Mouse (Mus musculus): ENCODE measurements around the gene Trim7. TPM values are rescaled to one million over a fixed set of nuclear protein-coding genes. Genes with fewer than 3 reads are reported as not detected.
A peak's percentile ranks its signal among the peaks of the same experiment; 100 is the strongest.
"Not testable (repeated sequence)": the region's sequence is repeated elsewhere in the genome, so short reads cannot be mapped to it uniquely, and the experiment has no call there.

The Trim7 gene
- total and polyA plus RNA-seq, 2 experiments from 2014 or later = 1.1 to 1.9 TPM

DNA sequence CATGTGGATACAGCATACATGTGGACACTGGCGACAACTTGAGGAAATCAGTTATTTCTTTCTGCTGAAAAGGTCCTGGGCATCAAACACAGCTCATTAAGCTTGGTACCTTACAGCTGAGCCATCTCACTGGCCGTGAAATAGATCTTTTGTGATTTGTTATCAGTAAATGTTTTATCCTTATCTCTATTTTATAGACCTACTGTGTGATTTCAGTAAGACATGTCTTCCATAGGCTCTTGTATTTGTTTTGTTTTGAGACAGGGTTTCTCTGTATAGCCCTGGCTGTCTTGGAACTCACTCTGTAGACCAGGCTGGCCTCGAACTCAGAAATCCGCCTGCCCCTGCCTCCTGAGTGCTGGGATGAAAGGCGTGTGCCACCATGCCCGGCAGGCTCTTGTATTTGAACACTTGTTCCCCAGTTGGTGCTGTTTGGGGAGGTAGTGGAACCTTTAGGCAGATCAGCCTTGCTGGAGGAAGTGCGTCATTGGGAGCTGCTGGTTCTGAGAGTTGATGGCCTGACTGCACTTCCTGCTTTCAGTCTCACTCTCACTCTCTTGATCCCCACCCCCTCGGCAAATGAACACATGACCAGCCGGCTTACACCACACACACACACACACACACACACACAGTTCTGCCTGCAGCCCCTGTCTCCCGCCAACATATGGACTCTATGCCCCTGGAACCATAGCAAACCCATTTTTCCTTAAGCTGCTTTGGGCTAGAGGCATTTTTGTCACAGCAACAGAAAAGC is 38.3 kb upstream of the Trim7 start:
- Histone ChIP-seq H3K4me3 (ENCODE audit: low read depth, low read length) (peak overlapping the region; percentile 35), H3K9me3 (replicated peaks; ENCODE audit: control insufficient read depth, low read length) (no peaks in the 10 kb centered on the region), H3K27ac (ENCODE audit: low read depth) (no peak overlapping the region), H3K4me2 (ENCODE audit: low read depth, low read length) (peak overlapping the region; percentile 59), H3K27me3 (ENCODE audit: control insufficient read depth, insufficient read depth, low read length) (no peaks in the 10 kb centered on the region), H3K36me3 (replicated peaks; ENCODE audit: control insufficient read depth, insufficient read depth, low read length) (no peaks in the 10 kb centered on the region), H3K4me1 (ENCODE audit: control insufficient read depth, insufficient read depth) (peaks cover 2% of the 10 kb centered on the region; the same call in 1 of the 2 replicates), H3K9ac (replicated peaks; ENCODE audit: low read depth, low read length) (no peak overlapping the region)
- ATAC-seq (ENCODE audit: insufficient read depth, low read depth) (peak; percentile 77), DNase-seq (ENCODE audit: low spot score) (peak; percentile 74)
- TF ChIP-seq EP300 (IDR thresholded peaks at IDR 0.05; ENCODE audit: low read depth) = no peak
- TF ChIP-seq CTCF (IDR thresholded peaks at IDR 0.05; ENCODE audit: low read depth) = no peak
- WGBS = 51% methylated on average over 10 of the region's 10 CpGs

GRCm38 (mm10) chr11:48788311-48789089 is 37.4 kb upstream of the Trim7 start:
- ATAC-seq (ENCODE audit: insufficient read depth, low read depth) = peak; percentile 40; the same call in 1 of the 2 replicates
- no peak overlapping the region for H3K27ac ChIP-seq (ENCODE audit: low read depth)

GRCm38 (mm10) chr11:48789215-48789614 is 36.7 kb upstream of the Trim7 start:
- Histone ChIP-seq H3K27ac (ENCODE audit: low read depth) (no peak overlapping the region), H3K4me1 (ENCODE audit: control insufficient read depth, insufficient read depth) (peaks cover 2% of the 10 kb centered on the region; the same call in 1 of the 2 replicates), H3K9me3 (replicated peaks; ENCODE audit: control insufficient read depth, low read length) (no peaks in the 10 kb centered on the region), H3K4me2 (ENCODE audit: low read depth, low read length) (no peak overlapping the region), H3K9ac (replicated peaks; ENCODE audit: low read depth, low read length) (no peak overlapping the region), H3K4me3 (ENCODE audit: low read depth, low read length) (no peak overlapping the region), H3K36me3 (replicated peaks; ENCODE audit: control insufficient read depth, insufficient read depth, low read length) (no peaks in the 10 kb centered on the region), H3K27me3 (ENCODE audit: control insufficient read depth, insufficient read depth, low read length) (no peaks in the 10 kb centered on the region)
- DNase-seq (ENCODE audit: low spot score) (no peak), ATAC-seq (ENCODE audit: insufficient read depth, low read depth) (no peak)
- WGBS = 88% methylated on average over 5 of the region's 5 CpGs
- TF ChIP-seq EP300 (IDR thresholded peaks at IDR 0.05; ENCODE audit: low read depth) = no peak

More at GRCm38 (mm10) chr11:48788311-48789089, 37.4 kb upstream of the Trim7 start:
- peaks cover 2% of the 10 kb centered on the region; the same call in 1 of the 2 replicates for H3K4me1 ChIP-seq (ENCODE audit: control insufficient read depth, insufficient read depth)
- TF ChIP-seq EP300 (IDR thresholded peaks at IDR 0.05; ENCODE audit: low read depth) (no peak), CTCF (IDR thresholded peaks at IDR 0.05; ENCODE audit: low read depth) (peak; percentile 68)
- DNase-seq (ENCODE audit: low spot score) = peak; percentile 86
- no peaks in the 10 kb centered on the region for H3K36me3 ChIP-seq (replicated peaks; ENCODE audit: control insufficient read depth, insufficient read depth, low read length)
- H3K4me2 ChIP-seq (ENCODE audit: low read depth, low read length) = peak overlapping the region; percentile 59
- WGBS = 7% methylated on average over 16 of the region's 16 CpGs
- no peaks in the 10 kb centered on the region for H3K27me3 ChIP-seq (ENCODE audit: control insufficient read depth, insufficient read depth, low read length)
- peak overlapping the region; percentile 35 for H3K4me3 ChIP-seq (ENCODE audit: low read depth, low read length)
- no peaks in the 10 kb centered on the region for H3K9me3 ChIP-seq (replicated peaks; ENCODE audit: control insufficient read depth, low read length)
- H3K9ac ChIP-seq (replicated peaks; ENCODE audit: low read depth, low read length) = 0 out of 2 replicates have a peak overlapping the region, but pooled peaks have one; percentile 7

DNA sequence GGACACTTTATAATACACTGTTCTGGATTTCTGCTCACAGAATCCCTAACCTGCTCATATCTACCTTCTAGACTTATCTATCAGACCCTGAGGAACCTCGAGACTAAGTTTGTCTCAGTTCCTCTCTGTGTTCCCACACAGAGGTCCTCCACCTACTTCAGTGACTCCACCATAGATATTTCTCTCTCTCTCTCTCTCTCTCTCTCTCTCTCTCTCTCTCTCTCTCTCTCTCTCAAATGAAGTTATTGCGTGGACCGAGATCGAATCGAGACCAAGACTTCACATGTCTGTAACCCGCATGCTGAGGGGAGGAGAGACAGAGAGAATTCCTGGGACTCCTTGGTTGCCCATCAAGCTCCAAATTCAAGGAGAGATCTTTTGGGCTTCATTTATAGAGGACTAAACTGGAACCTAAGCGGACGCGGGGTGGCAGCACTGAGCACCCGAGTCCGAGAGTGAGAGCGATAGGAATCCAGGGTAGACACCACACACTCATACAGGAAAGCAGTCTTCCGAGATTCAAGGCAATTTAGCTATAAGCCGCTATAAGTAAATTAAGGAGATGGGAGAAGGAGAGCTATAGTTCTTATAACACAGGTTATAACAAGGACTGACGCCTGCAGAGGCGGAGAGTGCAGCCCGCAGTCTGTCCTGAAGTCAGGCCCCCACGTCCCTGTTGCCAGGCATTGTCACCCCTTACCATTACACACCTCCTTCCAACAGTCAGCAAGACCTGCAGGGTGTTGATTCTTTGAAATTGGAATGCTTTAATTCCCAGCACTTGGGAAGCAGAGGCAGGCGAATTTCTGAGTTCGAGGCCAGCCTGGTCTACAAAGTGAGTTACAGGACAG is 35.7 kb upstream of the Trim7 start:
- H3K27me3 ChIP-seq (ENCODE audit: control insufficient read depth, insufficient read depth, low read length) = no peaks in the 10 kb centered on the region
- 14% methylated on average over 20 of the region's 20 CpGs for WGBS
- H3K9ac ChIP-seq (replicated peaks; ENCODE audit: low read depth, low read length) = no peak overlapping the region
- TF ChIP-seq EP300 (IDR thresholded peaks at IDR 0.05; ENCODE audit: low read depth) = no peak
- peak; percentile 87 for TF ChIP-seq CTCF (IDR thresholded peaks at IDR 0.05; ENCODE audit: low read depth)
- ATAC-seq (ENCODE audit: insufficient read depth, low read depth) (peak; percentile 68), DNase-seq (ENCODE audit: low spot score) (peak; percentile 70)
- H3K36me3 ChIP-seq (replicated peaks; ENCODE audit: control insufficient read depth, insufficient read depth, low read length) = no peaks in the 10 kb centered on the region
- H3K9me3 ChIP-seq (replicated peaks; ENCODE audit: control insufficient read depth, low read length) = no peaks in the 10 kb centered on the region
- peaks cover 2% of the 10 kb centered on the region; the same call in 1 of the 2 replicates for H3K4me1 ChIP-seq (ENCODE audit: control insufficient read depth, insufficient read depth)
- no peak overlapping the region for H3K27ac ChIP-seq (ENCODE audit: low read depth)
- H3K4me2 ChIP-seq (ENCODE audit: low read depth, low read length) = peak overlapping the region; percentile 54
- no peak overlapping the region; the same call in 1 of the 2 replicates for H3K4me3 ChIP-seq (ENCODE audit: low read depth, low read length)

GRCm38 (mm10) chr11:48790946-48791345 is 35.0 kb upstream of the Trim7 start:
- ATAC-seq (ENCODE audit: insufficient read depth, low read depth) = no peak
- Histone ChIP-seq H3K9ac (replicated peaks; ENCODE audit: low read depth, low read length) (no peak overlapping the region), H3K9me3 (replicated peaks; ENCODE audit: control insufficient read depth, low read length) (no peaks in the 10 kb centered on the region), H3K4me2 (ENCODE audit: low read depth, low read length) (no peak overlapping the region), H3K4me3 (ENCODE audit: low read depth, low read length) (no peak overlapping the region), H3K27me3 (ENCODE audit: control insufficient read depth, insufficient read depth, low read length) (no peaks in the 10 kb centered on the region), H3K27ac (ENCODE audit: low read depth) (no peak overlapping the region), H3K36me3 (replicated peaks; ENCODE audit: control insufficient read depth, insufficient read depth, low read length) (no peaks in the 10 kb centered on the region), H3K4me1 (ENCODE audit: control insufficient read depth, insufficient read depth) (peaks cover 2% of the 10 kb centered on the region; the same call in 1 of the 2 replicates)
- no peak for DNase-seq (ENCODE audit: low spot score)
- TF ChIP-seq EP300 (IDR thresholded peaks at IDR 0.05; ENCODE audit: low read depth) (no peak), CTCF (IDR thresholded peaks at IDR 0.05; ENCODE audit: low read depth) (no peak)
- 43% methylated on average over 8 of the region's 8 CpGs for WGBS

DNA sequence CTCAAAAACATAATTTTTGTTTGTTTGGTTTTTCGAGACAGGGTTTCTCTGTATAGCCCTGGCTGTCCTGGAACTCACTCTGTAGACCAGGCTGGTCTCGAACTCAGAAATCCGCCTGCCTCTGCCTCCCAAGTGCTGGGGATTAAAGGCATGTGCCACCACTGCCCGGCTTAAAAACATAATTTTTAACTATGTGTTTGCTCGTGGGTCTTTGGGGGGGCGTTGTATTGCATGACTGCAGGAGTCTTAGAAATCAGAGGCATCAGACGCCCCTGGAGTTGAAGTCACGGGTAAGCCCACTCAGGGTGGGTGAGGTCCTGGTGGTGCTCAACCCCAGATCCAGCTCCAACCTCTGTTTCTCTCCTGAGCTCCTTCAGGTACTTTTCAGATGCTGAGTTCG is 34.0 kb upstream of the Trim7 start:
- not testable (repeated sequence) for H3K4me1 ChIP-seq (ENCODE audit: control insufficient read depth, insufficient read depth); H3K4me2 ChIP-seq (ENCODE audit: low read depth, low read length); H3K9me3 ChIP-seq (replicated peaks; ENCODE audit: control insufficient read depth, low read length); H3K4me3 ChIP-seq (ENCODE audit: low read depth, low read length); H3K27me3 ChIP-seq (ENCODE audit: control insufficient read depth, insufficient read depth, low read length); DNase-seq (ENCODE audit: low spot score); H3K9ac ChIP-seq (replicated peaks; ENCODE audit: low read depth, low read length); H3K27ac ChIP-seq (ENCODE audit: low read depth); H3K36me3 ChIP-seq (replicated peaks; ENCODE audit: control insufficient read depth, insufficient read depth, low read length); ATAC-seq (ENCODE audit: insufficient read depth, low read depth)
- 89% methylated on average over 9 of the region's 9 CpGs for WGBS

All from heart, postnatal 0 days (tissue).